Mouse (Mus musculus): ENCODE measurements around the gene Jkamp.

Jkamp gene

DNA sequence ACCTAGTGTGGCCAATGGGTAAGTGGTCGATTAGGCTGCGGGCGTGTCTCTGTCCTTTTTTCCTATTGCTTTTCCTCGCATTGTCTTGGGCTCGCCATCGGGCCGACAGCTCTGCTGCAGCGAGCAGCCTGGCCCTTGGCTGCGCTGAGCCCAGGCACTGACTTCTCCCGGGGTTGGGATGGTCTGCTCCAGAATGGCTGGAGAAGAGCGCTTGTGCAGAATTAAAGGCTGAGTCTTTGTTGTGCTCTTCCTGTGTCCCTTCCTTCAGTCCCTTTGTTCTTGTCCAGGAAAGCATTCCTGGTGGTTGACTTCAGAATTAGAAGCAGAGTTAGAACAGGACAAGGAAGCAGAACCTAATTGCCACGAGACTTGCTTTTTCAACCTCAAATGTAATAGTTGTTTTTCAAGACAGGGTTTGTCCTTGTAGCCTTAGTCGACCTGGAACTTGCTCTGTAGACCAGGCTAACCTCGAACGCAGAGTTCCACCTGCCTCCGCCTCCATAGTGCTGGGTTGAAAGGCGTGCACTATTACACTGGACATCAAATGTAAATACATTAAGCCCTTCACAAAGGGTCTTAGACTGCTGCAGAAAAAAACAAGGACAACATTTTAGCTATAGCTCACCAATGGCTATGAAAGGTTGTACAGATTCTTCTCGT is 907 bp downstream of the Jkamp start:
- no peak for DNase-seq

DNA sequence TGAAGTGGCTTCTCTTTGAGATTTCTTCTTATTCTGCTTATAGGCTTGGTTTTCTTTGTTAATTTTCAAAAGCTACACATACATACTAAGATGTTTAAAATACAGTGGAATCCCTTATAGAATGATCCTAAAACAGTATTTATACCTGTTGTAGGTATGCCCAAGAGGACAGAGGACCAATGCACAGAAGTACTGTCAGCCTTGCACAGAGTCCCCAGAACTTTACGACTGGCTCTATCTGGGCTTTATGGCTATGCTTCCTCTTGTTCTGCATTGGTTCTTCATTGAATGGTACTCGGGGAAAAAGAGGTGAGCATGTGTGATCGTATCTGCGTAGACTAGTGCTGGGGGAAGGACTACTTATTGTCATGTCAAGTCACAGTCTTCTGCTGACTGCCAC is 4.4 kb downstream of the Jkamp start:
- DNase-seq = no peak

DNA sequence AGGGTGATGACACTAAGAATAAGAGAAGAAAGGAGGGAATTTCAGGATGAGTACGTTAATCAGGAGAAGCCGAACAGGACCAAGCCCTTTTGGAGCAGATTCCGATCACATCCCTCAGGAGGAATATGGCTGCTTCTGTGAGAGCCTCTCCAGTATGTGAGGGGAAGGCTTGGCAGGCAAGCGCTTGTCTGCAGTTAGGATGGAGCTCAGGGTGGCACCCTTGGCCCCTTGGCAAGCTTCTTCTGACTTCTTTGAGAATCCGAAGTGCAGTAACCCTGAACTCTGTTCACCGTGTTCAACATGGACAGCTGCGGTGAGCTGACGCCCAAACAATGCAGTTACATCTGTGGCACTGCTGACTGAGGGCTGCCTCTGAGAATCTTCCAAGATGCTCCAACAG is 11.6 kb downstream of the Jkamp start:
- no peak for DNase-seq

DNA sequence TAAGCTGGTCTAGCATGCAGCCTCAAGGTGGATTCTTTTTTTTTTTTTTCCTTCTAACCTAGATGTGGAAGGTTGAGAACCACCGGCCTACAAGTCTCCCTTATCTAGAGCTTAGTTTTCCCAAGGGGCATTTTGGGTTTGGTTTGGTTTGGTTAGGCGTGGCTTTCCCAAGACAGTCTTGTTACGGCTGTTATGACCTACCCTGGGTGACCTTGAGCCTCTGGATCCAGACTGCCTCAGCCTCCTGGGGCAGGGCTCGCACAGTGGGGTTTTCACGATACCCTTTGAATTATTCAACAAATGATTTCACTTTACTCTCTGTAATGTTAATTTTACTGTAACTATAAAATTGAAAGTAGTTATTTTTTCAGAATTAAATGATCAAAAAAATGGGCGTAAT is 17.4 kb downstream of the Jkamp start:
- DNase-seq = no peak

GRCm38 (mm10) chr12:72104027-72104426 is 18.6 kb downstream of the Jkamp start:
- no peak for DNase-seq

- DNase-seq = peak; percentile 78
These were observed 19.3 kb downstream of the Jkamp start for GRCm38 (mm10) chr12:72104525-72105281.

DNA sequence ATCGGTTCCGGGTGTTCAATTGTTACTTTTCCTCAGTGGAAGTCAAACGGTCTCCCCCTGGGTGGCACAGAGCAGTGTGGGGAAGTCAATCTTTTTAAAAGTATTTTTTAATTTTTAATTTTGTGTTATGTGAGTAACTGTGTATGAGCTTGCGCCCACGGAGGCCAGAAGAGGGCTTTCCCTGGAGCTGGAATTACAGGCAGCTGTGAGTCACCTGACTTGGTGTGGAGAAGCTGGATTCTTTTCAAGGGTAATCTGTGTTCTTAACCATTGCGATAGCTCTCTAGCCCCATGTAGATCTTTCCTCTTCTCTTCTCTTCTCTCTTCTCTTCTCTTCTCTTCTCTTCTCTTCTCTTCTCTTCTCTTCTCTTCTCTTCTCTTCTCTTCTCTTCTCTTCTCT is 29.7 kb downstream of the Jkamp start:
- no peak for DNase-seq

DNA sequence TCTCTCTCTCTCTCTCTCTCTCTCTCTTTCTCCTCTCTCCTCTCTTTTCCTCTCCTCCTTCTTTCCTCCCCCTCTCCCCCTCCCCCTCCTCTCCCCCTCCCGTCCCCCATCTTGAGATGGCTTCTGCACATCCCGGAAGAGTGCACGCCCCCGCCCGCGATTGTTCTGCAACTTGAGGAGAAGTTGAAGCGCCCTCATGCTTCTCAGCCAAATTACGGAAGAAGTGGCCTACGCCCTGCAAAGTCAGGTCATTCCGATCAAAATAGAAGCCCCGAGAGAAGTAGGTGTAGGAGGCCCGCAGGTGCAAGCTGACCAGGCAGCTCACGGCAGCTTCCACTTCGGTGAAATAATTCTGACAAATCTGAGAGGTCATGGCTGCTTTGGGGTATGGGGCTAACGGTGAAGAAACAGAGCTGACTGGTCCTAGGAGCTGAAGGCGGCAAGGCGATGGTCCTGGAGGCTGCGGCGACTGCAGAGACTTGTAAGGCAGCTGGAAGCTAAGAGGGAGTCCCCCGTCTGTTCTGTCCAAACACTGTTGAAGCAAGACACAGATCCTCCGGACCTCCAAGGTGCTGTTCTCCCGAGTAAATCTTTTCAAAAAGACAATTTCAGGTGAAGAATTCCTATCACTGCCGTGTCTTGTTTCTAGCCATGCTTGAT is 30.4 kb downstream of the Jkamp start:
- DNase-seq = no peak

DNA sequence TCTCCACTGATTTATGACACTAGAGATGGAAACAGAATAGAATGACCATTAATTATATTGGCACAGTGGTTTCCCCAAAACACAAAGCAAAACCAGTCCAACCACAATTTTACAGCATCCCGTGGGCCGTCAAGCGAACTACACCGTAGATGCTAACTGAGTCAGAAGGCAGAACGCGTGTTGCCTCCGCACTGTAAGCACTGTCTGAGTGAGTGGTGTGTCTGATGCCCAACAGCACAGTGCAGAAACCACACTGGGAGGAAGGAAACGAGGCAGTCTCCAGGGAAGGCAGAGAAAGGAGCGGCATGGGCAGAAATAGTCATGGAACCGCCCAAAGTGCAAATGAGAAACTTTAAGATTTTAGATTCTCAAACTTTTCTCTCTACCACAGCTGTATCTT is 43.8 kb downstream of the Jkamp start:
- no peak for DNase-seq

DNA sequence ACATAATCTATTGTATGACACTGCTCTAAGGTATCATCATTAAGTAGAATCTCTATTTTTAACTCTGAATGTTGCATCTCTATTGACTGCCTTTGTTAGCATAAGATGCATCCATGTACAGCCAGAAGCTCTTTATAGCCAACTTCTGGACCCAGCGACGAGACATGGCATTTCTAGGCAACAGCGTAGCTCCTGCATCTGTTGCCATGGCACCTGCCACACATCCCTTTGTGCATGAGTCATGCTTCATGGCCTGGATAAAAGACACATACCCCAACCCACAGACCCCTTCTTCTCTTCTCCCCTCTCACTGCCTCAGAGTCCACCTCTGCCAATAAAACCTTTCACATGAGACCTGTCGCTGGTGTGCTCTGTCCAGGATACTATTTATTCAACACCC is 65.4 kb downstream of the Jkamp start:
- no peak for DNase-seq
